9 mouse cellular contexts compared by ENCODE assay signal in the genomic region with DNA sequence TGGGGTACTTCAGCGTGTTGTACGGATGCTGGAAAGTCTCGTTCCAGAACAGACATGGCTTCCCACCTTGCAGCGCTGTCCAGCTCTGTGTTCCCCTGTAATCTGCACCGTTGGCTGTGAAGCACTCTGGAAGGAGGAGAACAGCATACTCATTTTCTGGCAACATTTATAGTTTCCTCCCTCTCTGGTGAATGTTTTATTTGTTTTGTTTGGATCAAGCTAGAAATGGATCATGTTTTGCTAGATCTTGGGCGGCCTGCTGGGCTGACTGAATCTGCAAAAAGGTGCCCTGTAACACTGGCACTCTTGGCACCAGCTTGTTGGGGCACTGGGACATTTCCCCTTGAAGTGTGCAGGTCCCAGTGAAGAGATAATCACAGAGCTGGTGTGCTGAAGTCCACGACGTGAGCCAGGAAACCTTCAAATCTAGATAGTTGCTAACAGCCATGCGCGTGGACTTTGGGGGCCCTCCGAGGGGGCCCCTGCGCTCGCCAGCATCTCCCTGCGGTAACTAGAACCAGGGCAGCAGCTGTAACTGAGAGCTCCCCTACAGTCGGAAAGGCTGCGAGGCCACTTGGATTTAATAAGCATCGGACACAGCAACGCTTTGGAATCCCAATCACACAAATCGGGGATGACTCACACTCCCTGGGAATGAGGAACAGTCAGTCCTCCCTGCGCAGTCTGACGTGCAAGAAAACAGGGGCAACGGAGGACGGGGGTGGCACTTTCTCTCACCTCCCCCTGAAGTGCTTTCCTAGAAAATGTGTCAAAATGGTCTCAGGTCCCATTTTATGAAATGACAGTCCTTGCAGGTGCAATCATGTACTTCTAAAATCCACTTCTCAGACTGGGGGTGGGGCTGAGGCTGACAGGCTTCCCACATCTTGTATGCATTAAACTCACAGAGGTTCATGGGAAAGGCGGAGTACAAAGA. TPM values are rescaled to one million over a fixed set of nuclear protein-coding genes. Genes with fewer than 3 reads are reported as not detected.
DNase-seq lines count a peak whose midpoint lies in the region; ATAC-seq and TF ChIP-seq lines count a peak whose summit lies in the region.
"Had no signal": no experiment of that assay in that cellular context is flagged by ENCODE, and none has a peak within 500 bp of the region (broad histone marks: within the 10 kb centered on the region; RNA-seq: fewer than 3 reads in every experiment).

No protein-coding gene starts in this region.

- no peak for TF ChIP-seq CTCF in cortical plate, adult 2 months (IDR thresholded peaks at IDR 0.05; ENCODE audit: extremely low read depth, insufficient read depth, low read length)
- TF ChIP-seq CTCF in hindbrain, postnatal 0 days (IDR thresholded peaks at IDR 0.05; ENCODE audit: low read depth) = no peak

- H3K9me3 ChIP-seq in hindbrain, postnatal 0 days (ENCODE audit: low read length) = no peaks in the 10 kb centered on the region

- H3K9ac ChIP-seq in hindbrain, postnatal 0 days (replicated peaks; ENCODE audit: low read length) = no peak overlapping the region
- H3K9ac ChIP-seq: liver, embryonic 14.5 days had no signal

- peak overlapping the region; percentile 21; the same call in 1 of the 2 replicates for H3K4me2 ChIP-seq in hindbrain, postnatal 0 days (ENCODE audit: low read depth, low read length)
- H3K4me2 ChIP-seq in myocyte (ENCODE audit: low read depth) = peak overlapping the region; percentile 89

- peak overlapping the region; percentile 61 for H3K27ac ChIP-seq in cortical plate, adult 2 months (ENCODE audit: insufficient read depth, low read length)
- H3K27ac ChIP-seq in hindbrain, postnatal 0 days = peak overlapping the region; percentile 27; the same call in 1 of the 2 replicates
- H3K27ac ChIP-seq: liver, embryonic 14.5 days had no signal

- H3ac ChIP-seq in myocyte (ENCODE audit: control insufficient read depth, insufficient read length) = no peak overlapping the region

- TF ChIP-seq POLR2A in cortical plate, adult 2 months (IDR thresholded peaks at IDR 0.05; ENCODE audit: extremely low read depth, insufficient read depth, low read length) = 0 out of 2 replicates have a peak, but pooled peaks have one; percentile 9
- TF ChIP-seq POLR2A in myocyte (IDR thresholded peaks at IDR 0.05; ENCODE audit: insufficient read length, low read depth) = no peak

- peak; percentile 68 for ATAC-seq in hindbrain, postnatal 0 days

- H3K79me2 ChIP-seq in myocyte (ENCODE audit: control insufficient read depth, insufficient read depth) = peaks cover 52% of the 10 kb centered on the region

- 54% methylated on average over 24 of the region's 24 CpGs for WGBS in hindbrain, postnatal 0 days

- no peaks in the 10 kb centered on the region for H3K27me3 ChIP-seq in hindbrain, postnatal 0 days (ENCODE audit: insufficient read depth, low read length)
- no peaks in the 10 kb centered on the region for H3K27me3 ChIP-seq in myocyte (ENCODE audit: control insufficient read depth, insufficient read depth, insufficient read length)

- peak; percentile 83 for DNase-seq in MN1 (ENCODE audit: low spot score)
- peak; percentile 59 for DNase-seq in gastrocnemius, postnatal 14 days
- peak; percentile 29 for DNase-seq in hindbrain, postnatal 0 days (ENCODE audit: low spot score)
- DNase-seq in left cerebral cortex, adult 18-20 months (ENCODE audit: low spot score in 2 of 2) = peak; percentile 71 to 80
- DNase-seq in spleen, postnatal 14 days (ENCODE audit: low spot score in 2 of 2) = no peak
- DNase-seq in thymus, postnatal 0 days (ENCODE audit: low spot score) = no peak

- no peaks in the 10 kb centered on the region for H3K36me3 ChIP-seq in hindbrain, postnatal 0 days (ENCODE audit: insufficient read depth, low read length)
- peaks cover 31% of the 10 kb centered on the region for H3K36me3 ChIP-seq in myocyte (ENCODE audit: control insufficient read depth, insufficient read depth)

- peaks cover 10% of the 10 kb centered on the region for H3K4me1 ChIP-seq in cortical plate, adult 2 months (ENCODE audit: control insufficient read depth, insufficient read depth, low read length)
- peaks cover 11% of the 10 kb centered on the region; the same call in 1 of the 2 replicates for H3K4me1 ChIP-seq in hindbrain, postnatal 0 days (ENCODE audit: insufficient read depth, low read length)

- peak overlapping the region; percentile 1; the same call in 1 of the 2 replicates for H3K4me3 ChIP-seq in cortical plate, adult 2 months (ENCODE audit: insufficient read depth, low read length)
- H3K4me3 ChIP-seq in hindbrain, postnatal 0 days (ENCODE audit: low read length) = no peak overlapping the region
- H3K4me3 ChIP-seq in myocyte = peak overlapping the region; percentile 8

- intact Hi-C loops in gastrocnemius, postnatal 14 days (cut with DNase I; ENCODE audit: low total_unique reads) = no loop called here

TF ChIP-seq in myocyte, 11 proteins besides CTCF, POLR2A, EP300 and RAD21:
- TF ChIP-seq USF1 (IDR thresholded peaks at IDR 0.05; ENCODE audit: low read depth) (no peak), TCF3 (IDR thresholded peaks at IDR 0.05; ENCODE audit: insufficient read length, low read depth) (no peak), MYOD1 (IDR thresholded peaks at IDR 0.05; ENCODE audit: control insufficient read depth in 1 of 3, insufficient read length in 2 of 3, low read depth in 2 of 3) (peak in 2 of 3 experiments; percentile 53 to 58), CEBPB (IDR thresholded peaks at IDR 0.05; ENCODE audit: insufficient read depth, poor library complexity, severe bottlenecking) (no peak), MYOG (IDR thresholded peaks at IDR 0.05; ENCODE audit: control insufficient read depth in 1 of 3, insufficient read depth in 1 of 3, insufficient read length in 2 of 3, low read depth in 2 of 3) (peak in 2 of 3 experiments; percentile 36 to 64), TCF12 (IDR thresholded peaks at IDR 0.05; ENCODE audit: insufficient read depth, poor library complexity, severe bottlenecking) (peak; percentile 13), E2F4 (IDR thresholded peaks at IDR 0.05; ENCODE audit: insufficient read depth) (no peak), SRF (IDR thresholded peaks at IDR 0.05; ENCODE audit: control insufficient read depth, insufficient read length, low read depth) (no peak), MAX (IDR thresholded peaks at IDR 0.05; ENCODE audit: low read depth) (no peak), POLR2AphosphoS2 (IDR thresholded peaks at IDR 0.05; ENCODE audit: insufficient read length, low read depth) (no peak), REST (IDR thresholded peaks at IDR 0.05; ENCODE audit: insufficient read depth, insufficient read length) (peak; percentile 59)

RNA-seq across cellular contexts. Expression of gene Kremen1, which starts 17.3 kb away (rescaled TPM):
- polyA plus RNA-seq in cortical plate, adult 2 months (2012; rRNA removed) = 10.4 and 10.6 TPM in 2 replicates
- 10 to 100 TPM; 46.8 to 48.1 TPM for total RNA-seq in gastrocnemius, postnatal 14 days (2021)
- total RNA-seq in hindbrain, postnatal 0 days (2014; rRNA removed) = 14.8 and 18.5 TPM in 2 replicates
- polyA plus RNA-seq in hindbrain, postnatal 0 days (2015; fragmentation: Nextera tagmentation; extraction: Ambion mirVana) = 3.2 and 3.6 TPM in 2 replicates
- total RNA-seq in left cerebral cortex, adult 18-20 months (2021) = 10 to 100 TPM; 14.4 to 16.4 TPM
- polyA plus RNA-seq in myocyte (2012; fragmentation: generic; extraction: Trizol) = 79.3 TPM
- polyA plus RNA-seq in thymus, postnatal 0 days (2015; fragmentation: Nextera tagmentation; extraction: Ambion mirVana) = 42.9 and 54.9 TPM in 2 replicates

Comparison
In these comparisons a context has a peak if more than half of its experiments do, and no peak if none do; other contexts are left out.
1. DNase-seq: peak in MN1 (single experiment), gastrocnemius, postnatal 14 days (single experiment), hindbrain, postnatal 0 days (single experiment) and left cerebral cortex, adult 18-20 months (2 of 2); none in spleen, postnatal 14 days (0 of 2) and thymus, postnatal 0 days (single experiment).